Mouse (Mus musculus): ENCODE results near the gene Tspan14. TPM values are rescaled to one million over a fixed set of nuclear protein-coding genes. Genes with fewer than 3 reads are reported as not detected.

The Tspan14 gene
- polyA plus RNA-seq, 1 experiment from 2014 or later = 65.3 TPM

- Histone ChIP-seq H3K36me3 (ENCODE audit: control insufficient read depth, insufficient read depth, low read length) (0 out of 2 replicates have a peak, but pooled peaks cover 2% of the 10 kb centered on the region), H3K4me2 (no peak overlapping the region), H3K27ac (ENCODE audit: low read depth, low read length) (no peak overlapping the region; the same call in 1 of the 2 replicates), H3K9me3 (ENCODE audit: control insufficient read depth, low read length) (no peaks in the 10 kb centered on the region), H3K4me3 (ENCODE audit: low read depth, low read length) (no peak overlapping the region), H3K9ac (ENCODE audit: low read depth, low read length) (no peak overlapping the region), H3K4me1 (replicated peaks; ENCODE audit: control insufficient read depth, insufficient read depth, low read length) (peaks cover 76% of the 10 kb centered on the region), H3K27me3 (replicated peaks; ENCODE audit: control insufficient read depth, insufficient read depth, low read length) (no peaks in the 10 kb centered on the region)
- whole genome bisulfite sequencing = 74% methylated on average over 7 of the region's 7 CpGs
- ATAC-seq (replicated peaks; ENCODE audit: low FRiP score) (no peak), DNase-seq (ENCODE audit: low spot score) (no peak)
These were observed 16.6 kb downstream of the Tspan14 start for GRCm38 (mm10) chr14:40949730-40950614.

- Histone ChIP-seq H3K36me3 (ENCODE audit: control insufficient read depth, insufficient read depth, low read length) (0 out of 2 replicates have a peak, but pooled peaks cover 2% of the 10 kb centered on the region), H3K9me3 (ENCODE audit: control insufficient read depth, low read length) (no peaks in the 10 kb centered on the region), H3K27me3 (replicated peaks; ENCODE audit: control insufficient read depth, insufficient read depth, low read length) (no peaks in the 10 kb centered on the region), H3K27ac (ENCODE audit: low read depth, low read length) (peak overlapping the region; percentile 86; the same call in 1 of the 2 replicates), H3K9ac (ENCODE audit: low read depth, low read length) (0 out of 2 replicates have a peak overlapping the region, but pooled peaks have one; percentile 9), H3K4me2 (no peak overlapping the region), H3K4me1 (replicated peaks; ENCODE audit: control insufficient read depth, insufficient read depth, low read length) (peaks cover 67% of the 10 kb centered on the region), H3K4me3 (ENCODE audit: low read depth, low read length) (no peak overlapping the region)
- 63% methylated on average over 3 of the region's 3 CpGs for WGBS
- ATAC-seq (replicated peaks; ENCODE audit: low FRiP score) = no peak
- DNase-seq (ENCODE audit: low spot score) = no peak
These were observed 17.6 kb downstream of the Tspan14 start for GRCm38 (mm10) chr14:40949047-40949446.

- Histone ChIP-seq H3K27me3 (replicated peaks; ENCODE audit: control insufficient read depth, insufficient read depth, low read length) (no peaks in the 10 kb centered on the region), H3K9ac (ENCODE audit: low read depth, low read length) (no peak overlapping the region), H3K4me2 (peak overlapping the region; percentile 68), H3K27ac (ENCODE audit: low read depth, low read length) (peak overlapping the region; percentile 86), H3K4me1 (replicated peaks; ENCODE audit: control insufficient read depth, insufficient read depth, low read length) (peaks cover 61% of the 10 kb centered on the region), H3K4me3 (ENCODE audit: low read depth, low read length) (no peak overlapping the region), H3K36me3 (ENCODE audit: control insufficient read depth, insufficient read depth, low read length) (0 out of 2 replicates have a peak, but pooled peaks cover 2% of the 10 kb centered on the region), H3K9me3 (ENCODE audit: control insufficient read depth, low read length) (no peaks in the 10 kb centered on the region)
- WGBS = 85% methylated on average over 5 of the region's 5 CpGs
- ATAC-seq (replicated peaks; ENCODE audit: low FRiP score) (no peak), DNase-seq (ENCODE audit: low spot score) (no peak)
These were observed 18.1 kb downstream of the Tspan14 start for GRCm38 (mm10) chr14:40948522-40948921.

GRCm38 (mm10) chr14:40947431-40948394, 18.9 kb downstream of the Tspan14 start:
- H3K4me2 ChIP-seq = peak overlapping the region; percentile 68
- no peaks in the 10 kb centered on the region for H3K27me3 ChIP-seq (replicated peaks; ENCODE audit: control insufficient read depth, insufficient read depth, low read length)
- DNase-seq (ENCODE audit: low spot score) = no peak
- ATAC-seq (replicated peaks; ENCODE audit: low FRiP score) = peak; percentile 95
- peaks cover 58% of the 10 kb centered on the region for H3K4me1 ChIP-seq (replicated peaks; ENCODE audit: control insufficient read depth, insufficient read depth, low read length)
- no peaks in the 10 kb centered on the region for H3K9me3 ChIP-seq (ENCODE audit: control insufficient read depth, low read length)
- peak overlapping the region; percentile 48 for H3K9ac ChIP-seq (ENCODE audit: low read depth, low read length)
- H3K4me3 ChIP-seq (ENCODE audit: low read depth, low read length) = peak overlapping the region; percentile 31
- H3K36me3 ChIP-seq (ENCODE audit: control insufficient read depth, insufficient read depth, low read length) = 0 out of 2 replicates have a peak, but pooled peaks cover 2% of the 10 kb centered on the region
- H3K27ac ChIP-seq (ENCODE audit: low read depth, low read length) = peak overlapping the region; percentile 86
- 30% methylated on average over 14 of the region's 14 CpGs for WGBS

GRCm38 (mm10) chr14:40943802-40944201, 22.8 kb downstream of the Tspan14 start:
- Histone ChIP-seq H3K27ac (ENCODE audit: low read depth, low read length) (no peak overlapping the region), H3K4me1 (replicated peaks; ENCODE audit: control insufficient read depth, insufficient read depth, low read length) (peaks cover 30% of the 10 kb centered on the region), H3K9ac (ENCODE audit: low read depth, low read length) (no peak overlapping the region), H3K36me3 (ENCODE audit: control insufficient read depth, insufficient read depth, low read length) (0 out of 2 replicates have a peak, but pooled peaks cover 2% of the 10 kb centered on the region), H3K4me3 (ENCODE audit: low read depth, low read length) (no peak overlapping the region), H3K27me3 (replicated peaks; ENCODE audit: control insufficient read depth, insufficient read depth, low read length) (no peaks in the 10 kb centered on the region), H3K9me3 (ENCODE audit: control insufficient read depth, low read length) (no peaks in the 10 kb centered on the region), H3K4me2 (no peak overlapping the region)
- 70% methylated on average over 2 of the region's 2 CpGs for WGBS
- ATAC-seq (replicated peaks; ENCODE audit: low FRiP score) (no peak), DNase-seq (ENCODE audit: low spot score) (no peak)

- Histone ChIP-seq H3K4me3 (ENCODE audit: low read depth, low read length) (no peak overlapping the region), H3K9ac (ENCODE audit: low read depth, low read length) (no peak overlapping the region), H3K27me3 (replicated peaks; ENCODE audit: control insufficient read depth, insufficient read depth, low read length) (no peaks in the 10 kb centered on the region), H3K4me1 (replicated peaks; ENCODE audit: control insufficient read depth, insufficient read depth, low read length) (peaks cover 17% of the 10 kb centered on the region), H3K9me3 (ENCODE audit: control insufficient read depth, low read length) (no peaks in the 10 kb centered on the region), H3K27ac (ENCODE audit: low read depth, low read length) (no peak overlapping the region), H3K4me2 (no peak overlapping the region), H3K36me3 (ENCODE audit: control insufficient read depth, insufficient read depth, low read length) (0 out of 2 replicates have a peak, but pooled peaks cover 2% of the 10 kb centered on the region)
- no peak for ATAC-seq (replicated peaks; ENCODE audit: low FRiP score)
- no peak for DNase-seq (ENCODE audit: low spot score)
- WGBS = 84% methylated on average over 2 of the region's 2 CpGs
These were observed 24.2 kb downstream of the Tspan14 start for GRCm38 (mm10) chr14:40942429-40942828.

GRCm38 (mm10) chr14:40938380-40938987, 28.1 kb downstream of the Tspan14 start:
- H3K9ac ChIP-seq (ENCODE audit: low read depth, low read length) = no peak overlapping the region
- H3K9me3 ChIP-seq (ENCODE audit: control insufficient read depth, low read length) = no peaks in the 10 kb centered on the region
- ATAC-seq (replicated peaks; ENCODE audit: low FRiP score) = no peak
- H3K36me3 ChIP-seq (ENCODE audit: control insufficient read depth, insufficient read depth, low read length) = no peaks in the 10 kb centered on the region
- H3K27ac ChIP-seq (ENCODE audit: low read depth, low read length) = no peak overlapping the region
- H3K4me3 ChIP-seq (ENCODE audit: low read depth, low read length) = no peak overlapping the region
- H3K27me3 ChIP-seq (replicated peaks; ENCODE audit: control insufficient read depth, insufficient read depth, low read length) = no peaks in the 10 kb centered on the region
- H3K4me1 ChIP-seq (replicated peaks; ENCODE audit: control insufficient read depth, insufficient read depth, low read length) = peaks cover 38% of the 10 kb centered on the region
- H3K4me2 ChIP-seq = no peak overlapping the region
- no peak for DNase-seq (ENCODE audit: low spot score)
- 91% methylated on average over 11 of the region's 11 CpGs for WGBS

GRCm38 (mm10) chr14:40937052-40937451, 29.6 kb downstream of the Tspan14 start:
- 53% methylated on average over 4 of the region's 4 CpGs for WGBS
- no peak overlapping the region for H3K4me3 ChIP-seq (ENCODE audit: low read depth, low read length)
- ATAC-seq (replicated peaks; ENCODE audit: low FRiP score) = no peak
- no peak overlapping the region for H3K27ac ChIP-seq (ENCODE audit: low read depth, low read length)
- H3K36me3 ChIP-seq (ENCODE audit: control insufficient read depth, insufficient read depth, low read length) = no peaks in the 10 kb centered on the region
- peaks cover 40% of the 10 kb centered on the region for H3K4me1 ChIP-seq (replicated peaks; ENCODE audit: control insufficient read depth, insufficient read depth, low read length)
- DNase-seq (ENCODE audit: low spot score) = no peak
- no peaks in the 10 kb centered on the region for H3K9me3 ChIP-seq (ENCODE audit: control insufficient read depth, low read length)
- H3K27me3 ChIP-seq (replicated peaks; ENCODE audit: control insufficient read depth, insufficient read depth, low read length) = no peaks in the 10 kb centered on the region
- no peak overlapping the region for H3K4me2 ChIP-seq
- no peak overlapping the region for H3K9ac ChIP-seq (ENCODE audit: low read depth, low read length)
